Mouse (Mus musculus): ENCODE measurements around the gene Nvl.

GRCm38 (mm10) chr1:181090048-181090447 lies 54.0 kb downstream of the Nvl start:
- TF ChIP-seq CTCF (IDR thresholded peaks at IDR 0.05; ENCODE audit: borderline replicate concordance, extremely low read depth, insufficient read depth, insufficient read length): no peak
- TF ChIP-seq POLR2A (IDR thresholded peaks at IDR 0.05; ENCODE audit: borderline replicate concordance, extremely low read depth, insufficient read depth, insufficient read length, poor library complexity, severe bottlenecking): no peak
